Mouse (Mus musculus) 416B (cell line): ENCODE measurements around the gene Lins1.

Experiments used
- DNase-seq: peaks from one replicate; pipeline ENCODE4 v3.0.0; 2011; ENCODE audit warnings: low read depth

The Lins1 gene

GRCm38 (mm10) chr7:66689620-66690360 is at the start of gene Lins1:
Lins1 (plus strand) TSS chr7:66689889.
- peak; percentile 100 for DNase-seq

DNA sequence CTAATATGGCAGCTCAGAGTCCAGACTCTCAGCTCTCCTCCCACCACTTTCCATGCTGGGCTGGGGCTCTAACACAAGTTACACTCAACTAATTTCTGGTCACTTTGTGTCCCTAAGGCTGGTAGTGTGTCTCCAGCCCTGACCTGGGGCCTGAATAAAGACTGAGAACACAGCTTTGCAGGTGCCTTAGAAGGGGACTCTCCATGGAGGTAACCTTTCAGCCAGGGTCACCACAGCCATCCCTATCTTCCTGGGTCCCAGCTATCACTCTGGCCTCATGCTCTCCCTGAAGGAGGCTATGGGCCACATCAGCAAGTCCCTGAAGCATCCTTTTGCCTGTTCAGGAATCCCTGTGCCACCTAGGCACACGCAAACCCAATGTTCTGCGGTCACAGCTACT is 44.0 kb upstream of the Lins1 start:
- DNase-seq, result no peak

DNA sequence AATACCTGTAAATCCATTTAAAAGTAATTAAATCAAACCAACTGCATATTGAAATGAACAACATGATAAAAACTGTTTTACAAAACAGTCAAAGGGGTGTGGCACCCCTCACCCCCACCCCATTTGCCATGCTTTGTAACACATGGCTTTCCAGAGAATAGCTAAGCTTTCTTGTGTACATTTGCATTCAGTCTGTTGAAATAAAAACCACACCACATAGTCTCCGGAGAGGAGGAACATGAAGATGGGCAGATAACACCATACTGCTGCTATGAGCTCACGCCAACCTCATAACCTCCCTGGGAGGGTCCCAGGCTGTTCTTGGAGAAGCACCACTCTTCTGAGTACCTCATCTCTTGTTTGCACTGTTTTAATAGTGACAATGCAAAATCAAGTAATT is 40.5 kb upstream of the Lins1 start:
- DNase-seq, result peak; percentile 69

- no peak for DNase-seq
These were observed 38.8 kb upstream of the Lins1 start for GRCm38 (mm10) chr7:66650883-66651282.

DNA sequence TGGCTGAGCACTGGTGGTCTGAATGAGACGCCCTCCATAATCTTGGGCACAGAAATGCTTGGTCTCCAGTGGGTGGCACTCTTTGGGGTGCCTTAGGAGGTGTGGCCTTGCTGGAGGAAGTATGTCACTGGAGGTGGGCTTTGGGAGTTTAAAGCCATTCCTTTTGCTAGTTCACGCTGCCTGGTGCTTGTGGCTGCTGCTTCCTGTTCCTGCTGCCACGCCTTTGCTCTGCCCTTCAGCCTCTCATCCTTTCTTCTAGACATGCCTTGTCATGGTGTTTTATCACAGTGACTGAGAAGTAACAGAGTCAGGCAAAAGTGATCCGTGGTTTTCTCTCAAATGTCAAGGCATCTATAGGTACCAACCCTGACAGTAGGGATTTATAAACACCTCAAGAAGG is 37.5 kb upstream of the Lins1 start:
- peak; percentile 74 for DNase-seq

DNA sequence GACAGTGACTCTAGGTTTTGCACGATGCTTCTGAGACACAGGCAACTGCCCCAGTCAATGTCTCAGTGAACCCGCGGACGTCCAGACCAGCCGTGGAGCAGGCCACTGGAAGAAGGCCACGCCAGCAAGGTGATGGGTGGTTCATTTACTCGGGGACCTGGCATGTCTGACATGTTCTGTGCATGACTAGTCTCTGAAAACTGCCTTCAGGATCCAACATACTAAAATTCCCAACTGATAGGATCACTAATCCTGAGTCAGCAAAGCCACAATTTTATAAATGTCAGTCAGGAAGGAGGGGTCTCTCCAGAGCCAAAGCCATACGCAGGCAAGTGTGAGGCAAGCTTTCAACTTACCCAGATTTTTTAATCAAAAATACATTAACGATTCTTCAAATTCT is 36.1 kb upstream of the Lins1 start:
- no peak for DNase-seq

- no peak for DNase-seq
These were observed 34.2 kb upstream of the Lins1 start for GRCm38 (mm10) chr7:66655471-66655870.

GRCm38 (mm10) chr7:66660291-66660690 is 29.4 kb upstream of the Lins1 start:
- DNase-seq, result peak; percentile 27

DNA sequence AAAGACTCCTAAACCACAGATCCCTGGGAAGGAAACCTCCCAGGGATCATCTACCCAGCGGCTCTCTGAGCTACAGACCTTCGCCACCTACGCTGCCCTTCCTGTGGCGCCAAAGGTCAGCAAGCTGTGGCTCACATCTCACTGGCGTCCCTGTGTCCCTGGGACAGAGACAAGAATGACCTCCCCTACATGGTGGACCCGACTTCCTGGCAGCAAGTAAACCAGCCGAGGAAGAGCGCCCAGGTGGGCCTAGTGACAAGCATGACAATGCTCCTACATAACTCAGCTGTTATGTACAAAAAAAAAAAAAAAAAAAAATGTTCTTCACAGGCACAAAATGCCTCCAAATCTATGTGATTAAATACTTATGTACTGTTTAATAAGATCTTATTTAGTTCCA is 28.7 kb upstream of the Lins1 start:
- no peak for DNase-seq

DNA sequence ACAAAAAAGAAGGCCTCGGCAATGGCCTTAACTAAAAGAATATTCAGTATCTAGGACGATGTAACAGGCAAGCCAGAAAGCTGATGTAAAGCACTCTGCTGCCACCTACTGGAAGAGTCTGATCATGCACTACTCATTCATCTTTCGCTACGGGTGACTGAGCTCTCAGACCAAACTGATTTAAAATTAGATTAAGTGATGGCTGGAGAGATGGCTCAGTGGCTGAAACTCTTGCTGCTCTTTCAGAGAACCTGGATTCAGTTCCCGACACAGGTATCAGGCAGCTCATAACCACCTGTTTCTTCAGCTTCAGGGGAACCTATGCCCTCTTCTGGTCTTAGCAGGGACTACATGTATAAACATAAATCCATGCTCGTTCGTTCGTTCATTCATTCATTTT is 28.1 kb upstream of the Lins1 start:
- DNase-seq, result peak; percentile 85

GRCm38 (mm10) chr7:66663548-66663947 is 26.1 kb upstream of the Lins1 start:
- no peak for DNase-seq

- no peak for DNase-seq
These were observed 22.6 kb upstream of the Lins1 start for GRCm38 (mm10) chr7:66667064-66667463.

GRCm38 (mm10) chr7:66675800-66676199 is 13.9 kb upstream of the Lins1 start:
- DNase-seq, result no peak

- DNase-seq, result no peak
These were observed 7.4 kb upstream of the Lins1 start for GRCm38 (mm10) chr7:66682119-66682863.

DNA sequence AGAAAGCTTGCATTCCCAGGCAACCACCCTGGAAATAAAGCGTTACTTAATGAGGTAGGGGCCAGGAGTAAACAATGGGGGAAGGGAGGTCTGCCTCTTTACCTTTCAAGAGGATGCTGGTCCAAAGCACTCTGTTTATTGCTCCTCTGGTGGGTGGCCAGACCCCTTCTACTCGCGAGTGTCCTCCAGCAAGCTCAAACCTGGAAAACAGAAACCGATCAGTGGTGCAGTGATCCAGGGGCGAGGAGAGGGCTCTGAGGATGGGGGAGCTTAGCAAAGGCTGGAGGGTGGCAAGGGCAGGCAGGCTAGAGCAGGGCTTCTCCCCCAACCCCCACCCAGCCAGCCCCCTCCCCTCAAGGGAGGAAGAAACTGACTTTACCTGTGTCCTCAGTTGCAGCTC is 968 bp upstream of the Lins1 start:
- DNase-seq, result no peak

- DNase-seq, result no peak
These were observed 432 bp upstream of the Lins1 start, which contains the start of gene Asb7 for GRCm38 (mm10) chr7:66689294-66689619. Asb7 (minus strand) TSS chr7:66689596.

DNA sequence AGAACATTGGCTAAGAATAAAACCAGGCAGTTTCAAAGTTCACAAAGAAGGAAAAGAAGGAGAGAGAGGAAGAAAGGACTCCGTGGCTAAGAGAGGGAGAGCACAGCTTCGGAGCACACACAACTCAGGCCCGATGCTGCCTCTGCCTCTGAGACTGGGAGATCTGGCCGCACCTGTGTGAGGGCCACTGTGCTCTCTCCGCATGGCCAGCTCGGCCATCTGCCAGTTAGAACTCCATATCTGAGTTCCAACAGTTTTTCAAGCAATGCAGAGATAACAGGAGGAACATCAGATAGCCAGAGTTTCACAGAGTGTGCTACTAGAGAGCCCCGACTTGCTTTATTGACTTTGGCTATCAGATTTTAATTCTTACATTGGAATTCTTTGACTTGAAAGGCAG is 4.8 kb downstream of the Lins1 start:
- no peak for DNase-seq

DNA sequence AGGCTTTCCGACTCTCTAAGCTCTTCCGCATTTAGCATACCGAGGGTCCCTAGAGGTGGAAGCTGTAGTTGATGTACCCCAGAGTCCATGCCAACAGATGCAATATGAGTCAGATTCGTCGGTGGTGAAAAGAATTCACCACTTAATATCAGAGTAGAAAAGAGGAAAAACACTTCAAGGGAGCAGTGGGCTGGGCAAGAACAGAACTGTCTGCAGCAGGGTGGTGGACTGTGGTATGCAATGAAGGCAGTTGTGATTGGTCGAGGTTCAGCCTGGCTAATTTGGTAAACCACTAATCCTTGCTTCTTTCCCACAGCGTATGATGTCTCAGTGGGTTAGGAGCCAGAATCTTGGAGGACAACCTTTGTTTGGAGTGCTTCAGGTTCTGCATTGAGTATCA is 13.0 kb downstream of the Lins1 start:
- DNase-seq, result no peak

- DNase-seq, result peak; percentile 35
These were observed 14.9 kb downstream of the Lins1 start for GRCm38 (mm10) chr7:66704631-66705030.

DNA sequence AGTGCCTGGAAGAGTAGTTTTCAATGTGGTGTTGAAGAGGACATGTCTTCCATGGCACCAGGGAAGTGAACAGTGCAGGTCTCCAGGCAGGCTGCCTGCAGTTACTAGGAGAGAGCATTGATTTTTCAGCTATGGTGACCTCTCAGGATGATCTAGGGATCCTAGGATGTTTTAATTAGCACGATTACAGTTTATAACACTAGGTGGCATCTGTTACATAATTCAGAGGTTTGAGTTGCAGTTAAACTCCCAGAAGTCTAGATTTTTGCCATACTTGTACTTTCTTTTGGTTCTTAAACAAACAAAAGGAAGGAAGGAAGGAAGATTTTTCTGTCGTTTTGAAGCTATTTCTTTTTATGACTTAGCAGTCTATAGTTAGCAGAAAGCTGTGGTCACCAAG is 21.5 kb downstream of the Lins1 start:
- peak; percentile 35 for DNase-seq

GRCm38 (mm10) chr7:66724514-66724913 is 34.8 kb downstream of the Lins1 start:
- DNase-seq, result no peak

DNA sequence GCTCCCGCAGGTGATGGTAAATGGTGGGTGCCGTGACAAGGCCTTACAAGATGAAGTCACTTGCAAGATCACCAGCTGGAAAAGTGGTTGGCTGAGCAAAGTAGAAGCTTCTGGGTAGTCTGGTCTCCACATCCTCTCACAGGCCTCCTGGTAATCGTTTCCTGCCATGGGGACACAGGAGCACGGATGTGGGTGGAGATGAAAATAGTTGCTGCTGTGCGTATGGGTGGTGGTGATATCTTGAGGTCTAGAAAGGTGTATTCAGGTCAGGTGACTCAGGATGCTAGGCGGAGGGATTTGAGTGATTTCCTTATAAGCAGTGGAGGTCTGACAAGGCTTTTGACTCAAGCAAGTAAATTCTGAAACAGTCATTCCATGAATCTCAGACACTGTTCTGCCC is 35.3 kb downstream of the Lins1 start:
- peak; percentile 11 for DNase-seq

DNA sequence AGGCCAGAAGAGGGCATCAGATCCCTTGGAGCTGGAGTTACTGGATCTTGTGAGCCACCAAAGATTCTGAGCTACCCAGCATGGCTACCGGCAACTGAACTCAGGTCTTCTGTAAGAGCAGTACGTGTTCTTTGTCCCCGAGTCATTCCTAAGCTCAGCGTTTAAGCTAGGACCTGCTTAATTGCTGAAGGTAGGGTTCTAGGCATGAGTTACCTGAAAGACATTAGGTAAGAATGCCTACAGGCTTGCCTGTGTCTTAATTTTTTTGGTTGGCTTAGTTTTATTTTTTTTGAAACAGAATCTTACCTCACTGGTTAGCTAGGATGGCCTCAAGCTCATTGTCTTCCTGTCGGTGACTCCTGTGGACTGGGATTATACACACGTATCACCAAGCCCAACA is 38.4 kb downstream of the Lins1 start:
- peak; percentile 9 for DNase-seq

GRCm38 (mm10) chr7:66729232-66729631 is 39.5 kb downstream of the Lins1 start:
- no peak for DNase-seq
